Mouse (Mus musculus) cerebellum, adult 9-11 months (tissue): ENCODE measurements around the gene Ubxn6.

Experiments
- DNase-seq: peaks from one replicate; pipeline ENCODE4 v3.0.0; 2022

Ubxn6 gene

DNA sequence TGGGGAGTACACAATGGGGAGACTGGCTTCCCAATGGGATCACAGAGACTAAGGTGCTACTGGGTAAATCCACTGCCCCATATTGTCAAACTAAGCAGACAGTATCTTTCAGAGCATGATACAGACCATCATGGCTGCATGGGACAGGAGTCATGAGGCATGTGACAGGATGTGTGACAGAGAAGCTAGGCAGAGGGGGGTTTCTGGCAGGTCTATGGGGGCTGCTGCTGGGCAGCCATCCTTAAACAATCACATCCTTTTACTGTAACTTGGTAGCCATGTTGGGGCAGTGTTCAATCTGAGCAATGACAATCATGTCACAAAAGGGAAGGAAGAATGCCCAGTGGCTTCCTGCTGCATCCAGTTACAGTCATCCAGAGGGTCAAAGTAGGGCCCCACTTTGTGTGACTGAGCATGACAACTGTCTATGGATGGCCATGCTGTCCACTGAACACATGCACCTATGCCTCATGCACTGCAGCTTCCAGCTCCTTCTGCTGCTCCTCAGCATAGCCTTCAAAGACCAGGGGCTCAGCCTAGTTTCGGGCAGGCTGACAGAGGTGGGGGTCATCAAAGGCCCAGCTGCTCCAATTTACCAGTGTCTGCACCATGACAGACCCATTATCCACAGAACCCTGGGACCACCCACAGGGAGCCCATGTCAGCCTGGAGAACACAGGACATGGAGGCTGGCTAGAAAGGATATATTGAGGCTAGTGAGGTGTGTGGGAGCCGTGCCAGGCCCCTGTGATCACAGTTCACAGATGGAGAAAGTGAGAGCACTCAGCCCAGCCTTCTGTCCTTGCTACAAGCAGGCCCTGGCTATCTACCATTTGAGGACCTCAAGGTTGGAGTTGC is 52.5 kb downstream of the Ubxn6 start:
- DNase-seq = peak; percentile 84

- DNase-seq = peak; percentile 64
Measured at GRCm38 (mm10) chr17:56021161-56021910, 53.5 kb downstream of the Ubxn6 start.

GRCm38 (mm10) chr17:56020400-56021084 is 54.3 kb downstream of the Ubxn6 start:
- peak; percentile 57 for DNase-seq

- peak; percentile 90 for DNase-seq
Measured at GRCm38 (mm10) chr17:56018347-56019131, 56.3 kb downstream of the Ubxn6 start.

GRCm38 (mm10) chr17:56017848-56018247 is 57.0 kb downstream of the Ubxn6 start:
- peak; percentile 59 for DNase-seq
